Mouse (Mus musculus): ENCODE results near the gene Mtus2.

Mtus2 gene

GRCm38 (mm10) chr5:148344374-148344773 lies 387.3 kb downstream of the Mtus2 start:
- DNase-seq (ENCODE audit: low spot score): no peak

GRCm38 (mm10) chr5:148346543-148346942 lies 389.4 kb downstream of the Mtus2 start:
- DNase-seq (ENCODE audit: low spot score): no peak

- no peak for DNase-seq (ENCODE audit: low spot score)
Measured at GRCm38 (mm10) chr5:148348153-148348552, 391.0 kb downstream of the Mtus2 start.

- no peak for DNase-seq (ENCODE audit: low spot score)
Measured at GRCm38 (mm10) chr5:148349327-148350011, 392.3 kb downstream of the Mtus2 start.

- no peak for DNase-seq (ENCODE audit: low spot score)
Measured at GRCm38 (mm10) chr5:148353429-148353828, 396.3 kb downstream of the Mtus2 start.

- DNase-seq (ENCODE audit: low spot score): no peak
Measured at GRCm38 (mm10) chr5:148354536-148354935, 397.4 kb downstream of the Mtus2 start.

- DNase-seq (ENCODE audit: low spot score): no peak
Measured at GRCm38 (mm10) chr5:148355822-148356221, 398.7 kb downstream of the Mtus2 start.

GRCm38 (mm10) chr5:148357168-148357567 lies 400.0 kb downstream of the Mtus2 start:
- DNase-seq (ENCODE audit: low spot score): no peak

- DNase-seq (ENCODE audit: low spot score): no peak
Measured at GRCm38 (mm10) chr5:148359131-148359530, 402.0 kb downstream of the Mtus2 start.

- DNase-seq (ENCODE audit: low spot score): no peak
Measured at GRCm38 (mm10) chr5:148360922-148361758, 404.0 kb downstream of the Mtus2 start.

- DNase-seq (ENCODE audit: low spot score): no peak
Measured at GRCm38 (mm10) chr5:148361759-148362010, 404.6 kb downstream of the Mtus2 start.

- DNase-seq (ENCODE audit: low spot score): no peak
Measured at GRCm38 (mm10) chr5:148362296-148362695, 405.2 kb downstream of the Mtus2 start.

GRCm38 (mm10) chr5:148363441-148364113 lies 406.5 kb downstream of the Mtus2 start:
- DNase-seq (ENCODE audit: low spot score): no peak

Data from spleen, adult 12 weeks (tissue).